Mouse (Mus musculus): ENCODE measurements at regions not wholly inside any gene's neighbourhood (a gene's known extent, or its start where the extent isn't known, plus 50 kb on each side); places are given as distances from the start of the nearest gene placed in this dataset.

DNA sequence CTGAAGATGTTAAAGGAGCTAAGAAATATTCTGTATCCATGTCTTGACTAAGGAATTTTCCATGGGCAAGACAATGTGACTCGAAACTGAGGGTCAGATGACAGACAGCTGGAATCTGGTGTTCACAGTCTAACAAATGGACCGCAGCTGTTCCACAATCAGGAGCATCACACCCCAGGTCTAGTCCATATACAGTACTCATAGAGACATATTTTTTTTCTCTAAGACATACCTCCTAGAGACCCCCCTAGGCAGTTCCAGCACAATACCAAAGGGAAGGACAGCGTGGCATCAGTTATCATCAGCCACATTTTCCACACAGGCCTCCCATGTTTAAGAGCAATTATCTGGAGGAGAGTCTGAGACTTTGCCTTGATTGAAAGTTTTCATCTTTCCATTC is 878.8 kb downstream of the Stpg2 start:
- Histone ChIP-seq H3K27ac (no peak overlapping the region), H3K79me2 (replicated peaks; ENCODE audit: control insufficient read depth, insufficient read depth, low read length) (no peaks in the 10 kb centered on the region), H3K27me3 (ENCODE audit: control insufficient read depth, insufficient read depth, low read length) (no peaks in the 10 kb centered on the region), H3K9ac (ENCODE audit: low read depth, low read length) (no peak overlapping the region), H3K4me1 (ENCODE audit: control insufficient read depth, insufficient read depth, low read length) (no peaks in the 10 kb centered on the region), H3K36me3 (ENCODE audit: control insufficient read depth, insufficient read depth, low read length) (no peaks in the 10 kb centered on the region), H3K4me3 (no peak overlapping the region)
- TF ChIP-seq CTCF (IDR thresholded peaks at IDR 0.05) (no peak), POLR2A (IDR thresholded peaks at IDR 0.05; ENCODE audit: insufficient read depth, low read depth, low read length) (no peak), EP300 (IDR thresholded peaks at IDR 0.05; ENCODE audit: insufficient read depth, low read depth, low read length) (no peak)
- no peak for DNase-seq
- intact Hi-C loops (cut with DNase I): no loop called here
- WGBS: 73% methylated on average over 3 of the region's 3 CpGs

DNA sequence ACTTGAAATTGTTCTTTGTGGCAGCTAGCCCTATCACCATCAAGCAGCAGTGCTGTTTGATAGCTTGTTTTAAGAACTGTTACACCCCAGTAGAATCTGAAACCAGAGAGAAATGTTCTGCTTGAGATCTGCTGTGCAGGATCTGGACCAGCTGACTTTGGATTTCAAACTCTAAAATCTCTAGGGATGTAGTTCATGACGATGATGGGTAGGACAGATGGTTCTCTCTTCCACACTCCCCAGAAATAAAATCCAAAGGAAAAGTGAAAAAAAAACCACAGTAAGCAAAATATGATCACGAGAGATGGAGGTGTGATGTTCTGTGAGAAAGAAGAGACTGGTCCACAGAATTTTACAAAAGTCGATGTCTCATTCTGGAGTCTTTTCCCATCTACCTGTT is 879.9 kb downstream of the Stpg2 start:
- no peak for DNase-seq
- no peak for TF ChIP-seq EP300 (IDR thresholded peaks at IDR 0.05; ENCODE audit: insufficient read depth, low read depth, low read length)
- TF ChIP-seq CTCF (IDR thresholded peaks at IDR 0.05): no peak
- no peak for TF ChIP-seq POLR2A (IDR thresholded peaks at IDR 0.05; ENCODE audit: insufficient read depth, low read depth, low read length)
- Histone ChIP-seq H3K79me2 (replicated peaks; ENCODE audit: control insufficient read depth, insufficient read depth, low read length) (no peaks in the 10 kb centered on the region), H3K27me3 (ENCODE audit: control insufficient read depth, insufficient read depth, low read length) (no peaks in the 10 kb centered on the region), H3K4me3 (no peak overlapping the region), H3K36me3 (ENCODE audit: control insufficient read depth, insufficient read depth, low read length) (no peaks in the 10 kb centered on the region), H3K27ac (no peak overlapping the region), H3K9ac (ENCODE audit: low read depth, low read length) (no peak overlapping the region), H3K4me1 (ENCODE audit: control insufficient read depth, insufficient read depth, low read length) (no peaks in the 10 kb centered on the region)
- WGBS: 68% methylated on average over 3 of the region's 3 CpGs
- intact Hi-C loops (cut with DNase I): no loop called here

DNA sequence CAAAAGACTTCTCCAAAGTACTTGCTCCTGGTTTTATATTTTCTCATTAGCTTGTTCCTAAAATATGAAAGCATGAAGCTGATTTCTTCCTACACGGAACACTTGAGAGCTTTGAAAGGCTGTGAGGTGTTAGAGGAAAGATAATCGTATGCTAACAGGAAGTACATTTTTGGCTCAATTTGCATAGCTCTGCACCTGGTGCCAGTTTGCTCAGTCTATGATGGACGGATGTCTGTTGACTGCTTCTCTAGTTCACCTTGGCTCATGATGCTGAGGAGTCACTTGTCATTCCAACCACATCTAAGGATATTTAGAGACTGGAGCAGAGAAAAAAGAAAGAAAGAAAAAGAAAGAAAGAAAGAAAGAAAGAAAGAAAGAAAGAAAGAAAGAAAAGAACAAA is 882.5 kb downstream of the Stpg2 start:
- Histone ChIP-seq H3K36me3 (ENCODE audit: control insufficient read depth, insufficient read depth, low read length) (no peaks in the 10 kb centered on the region), H3K27ac (no peak overlapping the region), H3K4me1 (ENCODE audit: control insufficient read depth, insufficient read depth, low read length) (no peaks in the 10 kb centered on the region), H3K4me3 (no peak overlapping the region), H3K27me3 (ENCODE audit: control insufficient read depth, insufficient read depth, low read length) (no peaks in the 10 kb centered on the region), H3K79me2 (replicated peaks; ENCODE audit: control insufficient read depth, insufficient read depth, low read length) (no peaks in the 10 kb centered on the region), H3K9ac (ENCODE audit: low read depth, low read length) (no peak overlapping the region)
- no peak for DNase-seq
- TF ChIP-seq EP300 (IDR thresholded peaks at IDR 0.05; ENCODE audit: insufficient read depth, low read depth, low read length) (no peak), CTCF (IDR thresholded peaks at IDR 0.05) (no peak), POLR2A (IDR thresholded peaks at IDR 0.05; ENCODE audit: insufficient read depth, low read depth, low read length) (no peak)
- intact Hi-C loops (cut with DNase I): no loop called here
- WGBS: 53% methylated on average over 3 of the region's 3 CpGs

DNA sequence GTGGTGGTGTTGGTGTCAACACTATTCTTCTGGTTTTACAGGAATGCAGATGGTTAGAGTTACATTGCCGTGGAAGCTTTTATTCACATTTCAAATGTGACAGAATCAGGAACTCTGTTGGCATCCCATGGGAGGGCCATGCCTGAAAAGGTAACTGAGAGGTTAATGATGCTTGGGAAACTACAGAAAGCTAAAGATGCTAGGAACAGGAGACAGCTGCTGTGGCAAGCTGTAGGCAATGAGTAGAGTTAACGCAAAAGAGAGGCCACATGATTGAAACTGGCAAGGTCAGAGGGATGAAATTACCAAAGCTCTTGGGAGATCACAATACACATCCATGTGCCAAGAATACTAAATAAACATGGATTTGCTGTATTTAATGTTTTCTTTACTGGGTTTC is 886.4 kb downstream of the Stpg2 start:
- no peak for DNase-seq
- Histone ChIP-seq H3K4me1 (ENCODE audit: control insufficient read depth, insufficient read depth, low read length) (no peaks in the 10 kb centered on the region), H3K9ac (ENCODE audit: low read depth, low read length) (no peak overlapping the region), H3K4me3 (no peak overlapping the region), H3K27me3 (ENCODE audit: control insufficient read depth, insufficient read depth, low read length) (no peaks in the 10 kb centered on the region), H3K27ac (no peak overlapping the region), H3K36me3 (ENCODE audit: control insufficient read depth, insufficient read depth, low read length) (no peaks in the 10 kb centered on the region), H3K79me2 (replicated peaks; ENCODE audit: control insufficient read depth, insufficient read depth, low read length) (no peaks in the 10 kb centered on the region)
- intact Hi-C loops (cut with DNase I): no loop called here
- WGBS: 67% methylated on average over 2 of the region's 2 CpGs
- no peak for TF ChIP-seq CTCF (IDR thresholded peaks at IDR 0.05)
- no peak for TF ChIP-seq POLR2A (IDR thresholded peaks at IDR 0.05; ENCODE audit: insufficient read depth, low read depth, low read length)

DNA sequence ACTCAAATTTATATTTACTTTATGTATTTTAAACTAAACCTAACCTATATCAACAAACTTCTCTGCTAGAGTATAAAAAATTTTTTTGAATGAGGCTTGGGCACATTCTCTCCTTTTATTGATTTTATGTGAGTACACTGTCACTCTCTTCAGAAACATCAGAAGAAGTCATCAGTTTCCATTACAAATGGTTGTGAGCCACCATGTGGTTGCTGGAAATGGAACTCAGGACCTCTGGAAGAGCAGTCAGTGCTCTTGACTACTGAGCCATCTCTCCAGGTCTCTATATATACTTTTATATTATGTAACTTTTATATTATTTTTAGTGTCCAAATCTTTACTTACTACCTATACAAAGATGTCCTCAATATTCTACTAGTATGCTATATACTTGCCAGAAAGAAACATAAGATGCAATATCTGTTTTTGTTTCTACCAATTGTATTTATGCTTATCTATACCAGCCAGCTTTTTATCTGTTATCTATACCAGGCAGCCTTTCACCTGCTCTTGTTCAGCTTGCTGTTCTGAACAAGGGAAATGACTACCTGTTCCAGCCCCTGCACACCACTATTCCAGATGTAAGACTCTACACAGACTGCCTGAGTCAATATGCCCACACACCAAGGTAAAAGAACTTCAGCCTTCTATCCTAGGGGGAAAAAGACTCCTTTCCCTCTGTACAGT is 891.5 kb downstream of the Stpg2 start:
- H3K79me2 ChIP-seq (replicated peaks; ENCODE audit: control insufficient read depth, insufficient read depth, low read length): no peaks in the 10 kb centered on the region
- no peak for DNase-seq
- no peaks in the 10 kb centered on the region for H3K27me3 ChIP-seq (ENCODE audit: control insufficient read depth, insufficient read depth, low read length)
- intact Hi-C loops (cut with DNase I): no loop called here
- no peaks in the 10 kb centered on the region for H3K36me3 ChIP-seq (ENCODE audit: control insufficient read depth, insufficient read depth, low read length)
- TF ChIP-seq POLR2A (IDR thresholded peaks at IDR 0.05; ENCODE audit: insufficient read depth, low read depth, low read length) (no peak), CTCF (IDR thresholded peaks at IDR 0.05) (no peak), EP300 (IDR thresholded peaks at IDR 0.05; ENCODE audit: insufficient read depth, low read depth, low read length) (no peak)
- H3K4me1 ChIP-seq (ENCODE audit: control insufficient read depth, insufficient read depth, low read length): no peaks in the 10 kb centered on the region
- H3K9ac ChIP-seq (ENCODE audit: low read depth, low read length): no peak overlapping the region
- no peak overlapping the region for H3K27ac ChIP-seq
- no peak overlapping the region for H3K4me3 ChIP-seq

DNA sequence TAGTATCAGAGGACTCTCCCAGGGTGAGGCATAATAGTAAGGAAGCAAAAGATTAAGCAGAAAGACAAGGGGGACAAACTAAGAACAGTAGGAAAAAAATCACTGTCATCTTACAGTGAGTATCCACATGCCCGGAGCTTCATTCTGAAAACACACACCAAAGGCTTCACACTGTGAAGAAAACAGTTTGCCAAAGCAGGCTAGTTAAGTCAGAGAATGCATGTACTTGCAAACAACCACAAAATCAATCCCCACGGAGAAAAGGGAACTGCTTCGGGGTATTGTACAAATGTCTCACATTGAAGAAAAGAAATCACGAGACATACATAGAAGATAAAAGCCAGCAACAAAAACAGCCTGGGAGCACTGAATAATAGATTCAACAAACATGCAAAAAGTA is 903.9 kb downstream of the Stpg2 start:
- Histone ChIP-seq H3K27ac (no peak overlapping the region), H3K27me3 (ENCODE audit: control insufficient read depth, insufficient read depth, low read length) (no peaks in the 10 kb centered on the region), H3K4me3 (no peak overlapping the region), H3K79me2 (replicated peaks; ENCODE audit: control insufficient read depth, insufficient read depth, low read length) (no peaks in the 10 kb centered on the region), H3K4me1 (ENCODE audit: control insufficient read depth, insufficient read depth, low read length) (no peaks in the 10 kb centered on the region), H3K9ac (ENCODE audit: low read depth, low read length) (no peak overlapping the region), H3K36me3 (ENCODE audit: control insufficient read depth, insufficient read depth, low read length) (no peaks in the 10 kb centered on the region)
- TF ChIP-seq EP300 (IDR thresholded peaks at IDR 0.05; ENCODE audit: insufficient read depth, low read depth, low read length) (no peak), POLR2A (IDR thresholded peaks at IDR 0.05; ENCODE audit: insufficient read depth, low read depth, low read length) (no peak), CTCF (IDR thresholded peaks at IDR 0.05) (no peak)
- no peak for DNase-seq
- intact Hi-C loops (cut with DNase I): no loop called here
- WGBS: 52% methylated on average over 4 of the region's 4 CpGs
